Mouse (Mus musculus) C2C12 (cell line): ENCODE measurements at regions not wholly inside any gene's neighbourhood (a gene's known extent, or its start where the extent isn't known, plus 50 kb on each side); places are given as distances from the start of the nearest gene placed in this dataset.

Experiments used
- H3K27me3 ChIP-seq: one replicate; pipeline ENCODE4 v1.6.1; 2011; ENCODE audit not compliant: control insufficient read depth, insufficient read depth, insufficient read length
- H3K36me3 ChIP-seq: one replicate; pipeline ENCODE4 v1.6.1; 2011; ENCODE audit not compliant: control insufficient read depth, insufficient read depth
- H3K4me3 ChIP-seq: one replicate; pipeline ENCODE4 v1.5.1; 2011; ENCODE audit warnings: mild to moderate bottlenecking, control low read depth; ENCODE audit not compliant: poor library complexity, insufficient read depth, severe bottlenecking
- H3K79me2 ChIP-seq: one replicate; pipeline ENCODE4 v1.6.1; 2011; ENCODE audit not compliant: control insufficient read depth, insufficient read depth
- H3K79me3 ChIP-seq: one replicate; pipeline ENCODE4 v1.6.1; 2011; ENCODE audit warnings: low read depth, control low read depth
- H3ac ChIP-seq: one replicate; pipeline ENCODE3; 2011; ENCODE audit warnings: low read depth; ENCODE audit not compliant: control insufficient read depth, insufficient read length
- CEBPB ChIP-seq: IDR thresholded peaks from one replicate; pipeline ENCODE4 v1.6.1; 2011; ENCODE audit warnings: low read depth, mild to moderate bottlenecking, control low read depth, moderate library complexity
- CTCF ChIP-seq: IDR thresholded peaks from one replicate; pipeline ENCODE4 v1.5.1; 2011; ENCODE audit not compliant: control insufficient read depth, insufficient read depth, insufficient read length
- FOSL1 ChIP-seq: IDR thresholded peaks from one replicate; pipeline ENCODE4 v1.8.0; 2011; ENCODE audit warnings: mild to moderate bottlenecking, low read length; ENCODE audit not compliant: poor library complexity, insufficient read depth, severe bottlenecking
- MAX ChIP-seq: IDR thresholded peaks from one replicate; pipeline ENCODE4 v1.6.1; 2011; ENCODE audit warnings: mild to moderate bottlenecking, control low read depth
- MYOD1 ChIP-seq: IDR thresholded peaks from one replicate; pipeline ENCODE4 v1.6.1; 2011; ENCODE audit warnings: low read depth; ENCODE audit not compliant: control insufficient read depth, insufficient read length
- MYOG ChIP-seq: IDR thresholded peaks from one replicate; pipeline ENCODE4 v1.6.1; 2011; ENCODE audit not compliant: control insufficient read depth, insufficient read length; ENCODE audit errors: extremely low read depth
- USF1 ChIP-seq: IDR thresholded peaks from one replicate; pipeline ENCODE4 v1.6.1; 2011; ENCODE audit warnings: low read depth, mild to moderate bottlenecking, control low read depth, moderate library complexity

DNA sequence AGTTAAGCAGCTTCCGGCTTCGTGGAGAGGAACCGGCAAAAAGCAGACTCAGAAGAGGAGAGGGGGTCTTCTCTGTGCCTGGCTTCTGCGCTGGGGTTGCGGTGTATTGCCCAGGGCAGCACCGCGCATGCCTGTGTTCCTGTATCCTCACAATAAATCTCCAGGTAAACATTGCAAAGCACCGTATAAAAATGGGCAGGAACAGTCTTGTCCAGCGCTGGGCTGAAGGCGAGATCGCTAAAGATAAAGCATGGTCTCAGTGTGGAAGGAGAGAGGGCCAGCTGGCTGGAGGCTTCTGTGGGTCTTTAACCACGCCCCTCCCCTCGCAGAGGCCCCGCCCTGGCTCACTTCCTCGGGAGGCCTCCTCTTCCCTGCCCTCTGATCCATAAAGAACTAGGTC is 269.1 kb downstream of the Zfp704 start:
- Histone ChIP-seq H3ac (no peak overlapping the region), H3K36me3 (no peaks in the 10 kb centered on the region), H3K79me3 (no peaks in the 10 kb centered on the region), H3K4me3 (no peak overlapping the region), H3K27me3 (no peaks in the 10 kb centered on the region), H3K79me2 (no peaks in the 10 kb centered on the region)
- TF ChIP-seq FOSL1 (no peak), MYOG (no peak), MAX (no peak), CEBPB (no peak), CTCF (no peak), MYOD1 (no peak)

DNA sequence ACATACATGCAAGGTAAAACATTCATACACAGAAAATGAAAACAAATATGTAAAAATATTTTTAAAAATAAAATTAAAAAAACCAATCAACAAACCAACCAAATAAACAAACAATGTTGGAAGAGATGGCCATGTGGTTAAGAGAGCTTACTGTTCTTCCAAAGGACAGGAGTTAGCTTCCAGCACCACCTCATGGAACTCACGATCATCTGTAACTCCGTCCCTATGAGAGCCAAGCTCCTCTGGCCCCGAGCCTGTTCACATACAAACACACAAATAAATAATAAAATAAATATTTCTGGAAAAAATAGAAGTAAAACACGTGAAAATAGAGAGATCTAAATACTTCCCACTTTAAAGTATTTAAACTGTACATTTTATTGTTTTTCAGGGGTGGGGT is 269.5 kb downstream of the Zfp704 start:
- no peaks in the 10 kb centered on the region for H3K27me3 ChIP-seq
- no peak overlapping the region for H3ac ChIP-seq
- H3K79me2 ChIP-seq = no peaks in the 10 kb centered on the region
- TF ChIP-seq CEBPB (no peak), MYOG (no peak), MYOD1 (no peak), USF1 (no peak), MAX (no peak), CTCF (no peak), FOSL1 (no peak)
- no peaks in the 10 kb centered on the region for H3K79me3 ChIP-seq
- H3K4me3 ChIP-seq = no peak overlapping the region
- no peaks in the 10 kb centered on the region for H3K36me3 ChIP-seq

DNA sequence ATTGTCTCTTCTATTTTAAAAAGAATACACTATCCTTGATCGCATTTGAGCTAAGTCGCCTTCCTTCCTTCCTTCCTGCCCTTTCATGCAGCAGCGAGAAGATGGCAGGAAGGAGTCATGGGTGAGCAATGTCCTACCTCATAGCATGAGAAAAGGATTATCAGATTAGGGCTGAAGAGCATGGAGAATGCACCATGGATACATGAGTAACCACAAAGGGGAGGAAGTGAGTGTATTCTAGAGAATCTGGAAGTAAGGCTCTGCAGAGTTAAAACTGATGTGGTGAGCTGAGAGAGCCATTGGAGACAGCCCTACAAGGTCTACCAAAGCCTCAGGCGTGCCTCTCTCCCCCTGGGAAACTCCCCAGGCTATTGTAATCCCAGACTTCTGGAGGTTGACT is 270.2 kb downstream of the Zfp704 start:
- H3K79me2 ChIP-seq = no peaks in the 10 kb centered on the region
- H3K4me3 ChIP-seq = no peak overlapping the region
- H3ac ChIP-seq = no peak overlapping the region
- no peaks in the 10 kb centered on the region for H3K27me3 ChIP-seq
- H3K79me3 ChIP-seq = no peaks in the 10 kb centered on the region
- no peak for TF ChIP-seq MYOD1
- TF ChIP-seq MAX = no peak
- no peak for TF ChIP-seq CTCF
- TF ChIP-seq FOSL1 = no peak
- no peak for TF ChIP-seq USF1
- no peak for TF ChIP-seq MYOG
- TF ChIP-seq CEBPB = no peak
- H3K36me3 ChIP-seq = no peaks in the 10 kb centered on the region

DNA sequence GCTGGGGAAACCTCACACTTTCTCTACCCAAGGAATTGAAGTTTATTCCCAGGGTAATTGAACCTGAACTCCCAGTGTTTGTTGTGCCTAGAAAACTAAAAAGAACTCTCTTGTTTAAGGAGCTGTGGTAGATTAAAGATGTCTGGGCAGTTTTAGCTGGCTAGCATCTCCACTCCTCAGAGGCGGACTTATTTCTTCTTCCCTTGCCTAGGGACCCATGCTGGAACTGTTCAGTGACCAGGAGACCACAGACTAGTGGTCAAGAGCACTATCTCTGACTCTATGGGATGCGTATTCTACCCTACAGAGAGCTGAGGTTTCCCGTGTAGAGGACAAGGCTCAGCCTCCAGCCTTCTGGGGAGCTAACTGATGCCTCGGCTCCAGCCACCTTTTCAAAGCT is 274.3 kb downstream of the Zfp704 start:
- no peaks in the 10 kb centered on the region for H3K36me3 ChIP-seq
- no peaks in the 10 kb centered on the region for H3K79me3 ChIP-seq
- H3ac ChIP-seq = no peak overlapping the region
- H3K79me2 ChIP-seq = no peaks in the 10 kb centered on the region
- no peak for TF ChIP-seq MYOD1
- no peak for TF ChIP-seq FOSL1
- TF ChIP-seq MAX = no peak
- TF ChIP-seq CEBPB = no peak
- TF ChIP-seq USF1 = no peak
- no peak for TF ChIP-seq MYOG
- TF ChIP-seq CTCF = no peak
- no peak overlapping the region for H3K4me3 ChIP-seq
- H3K27me3 ChIP-seq = no peaks in the 10 kb centered on the region
